ENCODE assay signal across 8 mouse cellular contexts in the genomic region with DNA sequence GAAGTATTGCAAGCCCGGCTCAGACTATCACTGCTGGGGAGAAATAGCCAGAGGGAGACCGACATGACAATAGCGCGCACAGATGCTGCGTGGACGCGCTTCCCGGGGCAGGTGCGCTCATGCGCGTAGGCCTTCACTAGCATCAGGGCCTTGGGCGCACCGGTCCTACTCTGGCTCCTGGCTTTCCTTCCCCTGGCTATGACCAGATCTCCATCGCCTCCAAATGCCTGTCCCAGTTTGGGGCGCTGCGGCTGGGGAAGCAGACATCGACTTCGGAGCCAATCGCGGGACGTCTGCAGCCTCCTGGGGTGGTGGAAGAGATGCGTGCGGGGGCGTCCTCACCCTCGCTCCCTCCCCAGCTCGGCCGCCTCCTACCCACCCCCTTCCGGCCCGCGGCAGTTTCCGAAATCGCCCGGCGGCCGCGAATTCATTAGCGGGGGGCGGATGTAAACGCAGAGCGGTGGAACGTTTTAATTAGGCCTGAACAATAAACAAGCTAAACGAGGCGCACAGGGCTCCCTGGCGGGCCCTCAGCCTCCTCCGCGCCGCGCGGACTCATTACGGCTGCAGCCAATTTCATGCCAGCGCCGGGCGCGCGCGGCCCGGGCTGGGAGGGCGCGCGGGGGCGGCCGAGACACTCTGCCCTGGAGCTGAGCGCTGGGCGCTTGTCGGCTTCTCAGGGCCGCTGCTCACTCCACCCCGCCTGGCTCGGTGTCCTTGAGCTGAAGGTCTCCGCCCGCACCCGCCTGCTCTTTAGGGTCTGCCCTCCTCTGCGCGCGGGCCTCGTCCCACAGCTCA. TPM values are rescaled to one million over a fixed set of nuclear protein-coding genes. Genes with fewer than 3 reads are reported as not detected.
A peak's percentile ranks its signal among the peaks of the same experiment; 100 is the strongest.
DNase-seq lines count a peak whose midpoint lies in the region; ATAC-seq and TF ChIP-seq lines count a peak whose summit lies in the region.

No protein-coding gene starts in this region.

- no peak for TF ChIP-seq CTCF in kidney, postnatal 0 days (IDR thresholded peaks at IDR 0.05; ENCODE audit: low read depth)

- H3K9me3 ChIP-seq in kidney, postnatal 0 days (replicated peaks; ENCODE audit: low read length) = no peaks in the 10 kb centered on the region
- H3K9me3 ChIP-seq in liver, embryonic 15.5 days (replicated peaks) = no peaks in the 10 kb centered on the region

- WGBS in kidney, postnatal 0 days = under 1% methylated on average over 62 of the region's 75 CpGs
- under 1% methylated on average over 75 of the region's 75 CpGs for WGBS in liver, embryonic 15.5 days (ENCODE audit: insufficient replicate concordance)

- H3K4me2 ChIP-seq in kidney, postnatal 0 days (ENCODE audit: low read length) = peak overlapping the region; percentile 83
- peak overlapping the region; percentile 45 for H3K4me2 ChIP-seq in liver, embryonic 15.5 days

- H3K36me3 ChIP-seq in kidney, postnatal 0 days (ENCODE audit: insufficient read depth, low read length) = no peaks in the 10 kb centered on the region
- no peaks in the 10 kb centered on the region for H3K36me3 ChIP-seq in liver, embryonic 15.5 days (replicated peaks)

- peaks cover 44% of the 10 kb centered on the region for H3K27me3 ChIP-seq in kidney, postnatal 0 days (ENCODE audit: insufficient read depth, low read length)
- H3K27me3 ChIP-seq in liver, embryonic 15.5 days = peaks cover 92% of the 10 kb centered on the region

- ATAC-seq in kidney, postnatal 0 days (replicated peaks; ENCODE audit: low FRiP score, low read depth) = peak; percentile 60
- ATAC-seq in liver, embryonic 15.5 days (ENCODE audit: insufficient read depth) = no peak

- peak overlapping the region; percentile 46 for H3K4me3 ChIP-seq in kidney, postnatal 0 days (replicated peaks; ENCODE audit: low read depth, low read length)
- peak overlapping the region; percentile 19; the same call in 1 of the 2 replicates for H3K4me3 ChIP-seq in liver, embryonic 15.5 days (replicated peaks)

- DNase-seq in CD4-positive, CD25-positive, alpha-beta regulatory T cell, adult 2 months (ENCODE audit: low read depth, low spot score) = peak; percentile 68
- DNase-seq in T-cell, adult 2 months (ENCODE audit: low spot score) = peak; percentile 11
- peak; percentile 80 for DNase-seq in embryo, embryonic 11 days
- DNase-seq in heart, adult 9 months (ENCODE audit: low spot score in 2 of 2) = peak; percentile 17 to 27
- peak; percentile 68 for DNase-seq in kidney, postnatal 0 days (ENCODE audit: low spot score)
- peak; percentile 95 for DNase-seq in retina, postnatal 1 day
- DNase-seq in c-Kit-positive CD71-positive TER-119-positive erythroid progenitor cells, embryonic 14.5 days (ENCODE audit: low spot score) = no peak

- H3K27ac ChIP-seq in kidney, postnatal 0 days = no peak overlapping the region
- no peak overlapping the region for H3K27ac ChIP-seq in liver, embryonic 15.5 days (replicated peaks)

- H3K4me1 ChIP-seq in kidney, postnatal 0 days (replicated peaks; ENCODE audit: insufficient read depth, low read length) = 0 out of 2 replicates have a peak, but pooled peaks cover 8% of the 10 kb centered on the region
- H3K4me1 ChIP-seq in liver, embryonic 15.5 days (replicated peaks) = no peaks in the 10 kb centered on the region

- peak overlapping the region; percentile 55 for H3K9ac ChIP-seq in kidney, postnatal 0 days (ENCODE audit: low read depth, low read length)
- no peak overlapping the region for H3K9ac ChIP-seq in liver, embryonic 15.5 days

RNA-seq across cellular contexts. Expression of a gene that starts 24.7 kb away (rescaled TPM):
- polyA plus RNA-seq in kidney, postnatal 0 days (2015; fragmentation: Nextera tagmentation; extraction: Ambion mirVana) = 55.2 and 57.5 TPM in 2 replicates
- 12.8 and 14.5 TPM in 2 replicates for polyA plus RNA-seq in liver, embryonic 15.5 days (2015; fragmentation: Nextera tagmentation; extraction: Ambion mirVana)
